Mouse (Mus musculus) ES-E14 (cell line): ENCODE measurements at regions not wholly inside any gene's neighbourhood (a gene's known extent, or its start where the extent isn't known, plus 50 kb on each side); places are given as distances from the start of the nearest gene placed in this dataset.

Experiments used
- DNase-seq: peaks from one replicate; pipeline ENCODE4 v3.0.0-alpha.2; 2013; ENCODE audit warnings: low read depth, low spot score
- H3K27ac ChIP-seq: 2 replicates; pipeline ENCODE4 v1.5.1; 2012; ENCODE audit warnings: low read depth, mild to moderate bottlenecking, low read length, moderate library complexity, mixed read lengths; ENCODE audit not compliant: poor library complexity, insufficient read depth, severe bottlenecking
- H3K36me3 ChIP-seq: 2 replicates; pipeline ENCODE4 v1.6.1; 2012; ENCODE audit warnings: mild to moderate bottlenecking, low read length, moderate library complexity, mixed read lengths; ENCODE audit not compliant: control insufficient read depth, poor library complexity, insufficient read depth, severe bottlenecking
- H3K4me1 ChIP-seq, 2 experiments: fragments of 150-350 bp in 1 of 2; sonication (generic) in 1 of 2; 2 replicates each; pipeline ENCODE4 v1.6.1; 2012; ENCODE audit warnings: low read length in 2 of 2, mild to moderate bottlenecking in 1 of 2, mixed read lengths in 1 of 2; ENCODE audit not compliant: control insufficient read depth in 2 of 2, insufficient read depth in 2 of 2, poor library complexity in 1 of 2
- H3K4me3 ChIP-seq, 2 experiments: fragments of 150-350 bp in 1 of 2; sonication (generic) in 1 of 2; 2 replicates each; pipeline ENCODE4 v1.5.1; 2012; ENCODE audit warnings: low read length in 2 of 2, low read depth in 1 of 2, mild to moderate bottlenecking in 1 of 2, mixed read lengths in 1 of 2; ENCODE audit not compliant: insufficient read depth in 1 of 2, poor library complexity in 1 of 2, severe bottlenecking in 1 of 2
- H3K9ac ChIP-seq: 2 replicates; pipeline ENCODE4 v1.6.1; 2012; ENCODE audit warnings: low read depth, mild to moderate bottlenecking, low read length, mixed read lengths; ENCODE audit not compliant: poor library complexity, insufficient read depth, severe bottlenecking
- H3K9me3 ChIP-seq: fragments of 150-350 bp; sonication (generic); 2 replicates; pipeline ENCODE4 v1.6.1; 2012; ENCODE audit warnings: low read depth, mild to moderate bottlenecking, low read length; ENCODE audit not compliant: control insufficient read depth, insufficient read depth
- CHD2 ChIP-seq: IDR thresholded peaks from 2 replicates; pipeline ENCODE4 v1.6.1; 2014; ENCODE audit warnings: mild to moderate bottlenecking, low read depth, low read length, inconsistent platforms
- HCFC1 ChIP-seq: IDR thresholded peaks from 2 replicates; pipeline ENCODE4 v1.6.1; 2012; ENCODE audit warnings: low read length, inconsistent platforms, borderline replicate concordance; ENCODE audit not compliant: insufficient read depth
- MAFK ChIP-seq: IDR thresholded peaks from 2 replicates; pipeline ENCODE4 v1.6.1; 2014; ENCODE audit warnings: mild to moderate bottlenecking, low read depth, low read length, inconsistent platforms; ENCODE audit not compliant: insufficient read depth
- ZC3H11A ChIP-seq: IDR thresholded peaks from 2 replicates; pipeline ENCODE4 v1.6.1; 2012; ENCODE audit warnings: low read depth, mild to moderate bottlenecking, inconsistent platforms, low read length, borderline replicate concordance
- ZNF384 ChIP-seq: IDR thresholded peaks from 2 replicates; pipeline ENCODE4 v1.6.1; 2012; ENCODE audit warnings: low read depth, low read length, inconsistent platforms
- in situ Hi-C, 2 experiments: fragments of 600-800 bp; cut with MboI; formaldehyde crosslinking; loops; one replicate each; pipeline ENCODE4 v1.15.1; 2025; ENCODE audit warnings: low sequenced_read_pairs in 2 of 2, inconsistent platforms in 1 of 2; ENCODE audit not compliant: unreplicated experiment in 2 of 2

GRCm38 (mm10) chr6:126404331-126405070 is 130.7 kb downstream of the Kcna5 start:
- TF ChIP-seq ZNF384 (no peak), CHD2 (no peak), MAFK (no peak), ZC3H11A (no peak), HCFC1 (no peak)
- Histone ChIP-seq H3K9me3 (no peaks in the 10 kb centered on the region), H3K27ac (no peak overlapping the region), H3K4me1 (no peaks in the 10 kb centered on the region), H3K36me3 (no peaks in the 10 kb centered on the region), H3K4me3 (no peak overlapping the region), H3K9ac (no peak overlapping the region)
- in situ Hi-C loops: no loop called here
- DNase-seq: no peak

GRCm38 (mm10) chr6:126399595-126399994 is 135.6 kb downstream of the Kcna5 start:
- no peaks in the 10 kb centered on the region for H3K36me3 ChIP-seq
- no peak for DNase-seq
- TF ChIP-seq ZC3H11A: no peak
- TF ChIP-seq ZNF384: no peak
- no peak for TF ChIP-seq HCFC1
- TF ChIP-seq CHD2: no peak
- TF ChIP-seq MAFK: no peak
- no peak overlapping the region for H3K27ac ChIP-seq
- in situ Hi-C loops: no loop called here
- H3K4me3 ChIP-seq: no peak overlapping the region
- no peaks in the 10 kb centered on the region for H3K4me1 ChIP-seq
- no peak overlapping the region for H3K9ac ChIP-seq
- no peaks in the 10 kb centered on the region for H3K9me3 ChIP-seq

- H3K27ac ChIP-seq: no peak overlapping the region
- DNase-seq: no peak
- H3K9me3 ChIP-seq: no peaks in the 10 kb centered on the region
- no peak overlapping the region for H3K9ac ChIP-seq
- no peaks in the 10 kb centered on the region for H3K36me3 ChIP-seq
- in situ Hi-C loops: no loop called here
- TF ChIP-seq ZC3H11A: no peak
- no peak for TF ChIP-seq HCFC1
- TF ChIP-seq ZNF384: no peak
- TF ChIP-seq CHD2: no peak
- no peak for TF ChIP-seq MAFK
- no peak overlapping the region for H3K4me3 ChIP-seq
- H3K4me1 ChIP-seq: no peaks in the 10 kb centered on the region
Measured at GRCm38 (mm10) chr6:126398641-126399040, 136.6 kb downstream of the Kcna5 start.

- in situ Hi-C loops: no loop called here
- no peak for DNase-seq
Measured at GRCm38 (mm10) chr6:126395015-126395414, 140.2 kb downstream of the Kcna5 start.

More at GRCm38 (mm10) chr6:126395015-126395414, 140.2 kb downstream of the Kcna5 start:
- no peaks in the 10 kb centered on the region for H3K4me1 ChIP-seq
- no peak overlapping the region for H3K4me3 ChIP-seq
- TF ChIP-seq CHD2: no peak
- TF ChIP-seq ZNF384: no peak
- no peak for TF ChIP-seq MAFK
- no peak for TF ChIP-seq ZC3H11A
- no peak for TF ChIP-seq HCFC1
- H3K9ac ChIP-seq: no peak overlapping the region
- no peaks in the 10 kb centered on the region for H3K36me3 ChIP-seq
- no peak overlapping the region for H3K27ac ChIP-seq
- no peaks in the 10 kb centered on the region for H3K9me3 ChIP-seq
